Mouse (Mus musculus): ENCODE measurements around the gene Gm3115.
"Not testable (repeated sequence)": the region's sequence is repeated elsewhere in the genome, so short reads cannot be mapped to it uniquely, and the experiment has no call there.

Gene Gm3115

DNA sequence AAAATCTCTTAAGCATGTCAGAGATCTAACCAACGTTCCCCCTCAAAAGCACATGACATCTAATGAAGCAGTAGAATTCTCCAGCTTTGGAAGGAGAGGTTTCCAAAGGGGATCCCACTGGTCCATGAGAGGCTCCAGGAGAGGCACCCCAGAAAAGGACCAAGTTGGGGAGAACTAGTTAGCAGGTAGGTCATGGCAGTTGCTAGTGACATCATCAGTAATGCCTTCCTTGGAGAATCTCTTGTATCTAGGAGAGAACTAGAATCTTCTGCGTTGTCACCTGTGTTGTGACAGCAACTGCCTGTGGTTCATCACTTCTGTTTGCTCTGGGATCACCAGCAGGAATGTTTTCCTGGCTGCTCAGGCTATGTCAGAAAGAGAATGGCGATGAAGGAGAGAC lies at the start of gene Gm3115:
Gm3115 (plus strand) TSS at position 301 of the 400 bp plus-strand sequence.
- not testable (repeated sequence) for DNase-seq (ENCODE audit: low spot score in 2 of 2)

- not testable (repeated sequence) for DNase-seq (ENCODE audit: low spot score in 2 of 2)
These were observed 26.5 kb downstream of the Gm3115 start, which contains the start of gene Gm8108 for GRCm38 (mm10) chr14:4110426-4110825. Gm8108 (plus strand) TSS chr14:4110526.

GRCm38 (mm10) chr14:4141646-4142045 lies 57.7 kb downstream of the Gm3115 start:
- peak; percentile 10 to 55 for DNase-seq (ENCODE audit: low spot score in 2 of 2)

Data from spleen, postnatal 4 days (tissue).